Mouse (Mus musculus): Measurements from ENCODE around the gene Fgg. TPM values are rescaled to one million over a fixed set of nuclear protein-coding genes. Genes with fewer than 3 reads are reported as not detected.

The Fgg gene
- polyA plus RNA-seq, 1 experiment: not detected

DNA sequence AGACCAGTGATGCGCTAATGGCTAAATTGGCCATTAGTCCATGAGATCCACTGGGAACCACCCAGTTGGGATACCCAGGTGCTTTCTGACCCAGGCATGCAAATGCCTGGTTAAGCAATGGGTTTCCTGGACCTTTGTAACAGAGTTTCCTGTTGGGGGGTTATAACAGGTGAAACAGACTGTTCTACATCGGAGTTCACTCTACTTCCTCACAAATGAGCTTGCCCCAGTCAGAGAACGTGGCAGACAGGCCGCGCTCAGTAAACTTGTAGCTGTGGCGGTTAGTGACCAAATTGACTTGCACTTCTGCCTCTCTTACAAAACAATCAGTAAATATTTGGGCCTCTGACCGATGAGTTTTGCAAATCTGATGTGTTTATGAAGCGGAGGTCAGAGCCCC, 4.5 kb upstream of the Fgg start:
- H3K79me2 ChIP-seq (ENCODE audit: control insufficient read depth, insufficient read depth): no peaks in the 10 kb centered on the region
- no peak overlapping the region for H3ac ChIP-seq (ENCODE audit: control insufficient read depth, insufficient read length, low read depth)
- H3K27me3 ChIP-seq (ENCODE audit: control insufficient read depth, insufficient read depth, insufficient read length): no peaks in the 10 kb centered on the region
- no peak overlapping the region for H3K4me3 ChIP-seq (ENCODE audit: insufficient read depth, poor library complexity, severe bottlenecking)
- H3K36me3 ChIP-seq (ENCODE audit: control insufficient read depth, insufficient read depth): no peaks in the 10 kb centered on the region
- TF ChIP-seq USF1 (IDR thresholded peaks at IDR 0.05; ENCODE audit: low read depth) (no peak), MAX (IDR thresholded peaks at IDR 0.05) (no peak), MYOG (IDR thresholded peaks at IDR 0.05; ENCODE audit: control insufficient read depth, extremely low read depth, insufficient read length) (no peak), FOSL1 (IDR thresholded peaks at IDR 0.05; ENCODE audit: insufficient read depth, low read length, poor library complexity, severe bottlenecking) (no peak), CTCF (IDR thresholded peaks at IDR 0.05; ENCODE audit: control insufficient read depth, insufficient read depth, insufficient read length) (no peak), MYOD1 (IDR thresholded peaks at IDR 0.05; ENCODE audit: control insufficient read depth, insufficient read length, low read depth) (no peak), CEBPB (IDR thresholded peaks at IDR 0.05; ENCODE audit: low read depth) (no peak)
- no peaks in the 10 kb centered on the region for H3K79me3 ChIP-seq (ENCODE audit: low read depth)

DNA sequence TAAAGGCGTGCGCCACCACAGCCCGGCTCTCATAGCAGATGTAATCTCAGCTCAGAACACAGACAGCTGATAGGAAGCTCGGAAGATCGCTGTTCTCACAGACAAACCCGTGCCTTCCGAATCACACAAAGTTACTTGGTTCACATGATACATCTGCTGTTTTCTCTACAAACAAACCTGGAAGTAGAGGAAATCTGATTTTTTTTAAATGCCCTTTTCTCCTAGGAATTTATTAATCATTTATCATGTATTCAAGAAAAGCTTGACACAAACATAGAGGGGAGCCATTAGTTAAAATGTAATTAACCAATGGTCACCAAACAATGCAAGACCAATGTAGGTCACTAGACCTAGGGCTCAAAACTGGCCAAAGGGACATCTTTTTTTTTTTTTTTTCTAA, 2.7 kb upstream of the Fgg start:
- no peaks in the 10 kb centered on the region for H3K36me3 ChIP-seq (ENCODE audit: control insufficient read depth, insufficient read depth)
- TF ChIP-seq MYOD1 (IDR thresholded peaks at IDR 0.05; ENCODE audit: control insufficient read depth, insufficient read length, low read depth): no peak
- TF ChIP-seq CTCF (IDR thresholded peaks at IDR 0.05; ENCODE audit: control insufficient read depth, insufficient read depth, insufficient read length): no peak
- no peak for TF ChIP-seq CEBPB (IDR thresholded peaks at IDR 0.05; ENCODE audit: low read depth)
- no peak for TF ChIP-seq MAX (IDR thresholded peaks at IDR 0.05)
- no peak for TF ChIP-seq USF1 (IDR thresholded peaks at IDR 0.05; ENCODE audit: low read depth)
- TF ChIP-seq MYOG (IDR thresholded peaks at IDR 0.05; ENCODE audit: control insufficient read depth, extremely low read depth, insufficient read length): no peak
- no peak for TF ChIP-seq FOSL1 (IDR thresholded peaks at IDR 0.05; ENCODE audit: insufficient read depth, low read length, poor library complexity, severe bottlenecking)
- no peaks in the 10 kb centered on the region for H3K79me2 ChIP-seq (ENCODE audit: control insufficient read depth, insufficient read depth)
- peaks cover 3% of the 10 kb centered on the region for H3K27me3 ChIP-seq (ENCODE audit: control insufficient read depth, insufficient read depth, insufficient read length)
- H3K4me3 ChIP-seq (ENCODE audit: insufficient read depth, poor library complexity, severe bottlenecking): no peak overlapping the region
- H3ac ChIP-seq (ENCODE audit: control insufficient read depth, insufficient read length, low read depth): no peak overlapping the region
- H3K79me3 ChIP-seq (ENCODE audit: low read depth): no peaks in the 10 kb centered on the region

- Histone ChIP-seq H3K36me3 (ENCODE audit: control insufficient read depth, insufficient read depth) (no peaks in the 10 kb centered on the region), H3K79me3 (ENCODE audit: low read depth) (no peaks in the 10 kb centered on the region), H3K79me2 (ENCODE audit: control insufficient read depth, insufficient read depth) (no peaks in the 10 kb centered on the region), H3K4me3 (ENCODE audit: insufficient read depth, poor library complexity, severe bottlenecking) (no peak overlapping the region), H3K27me3 (ENCODE audit: control insufficient read depth, insufficient read depth, insufficient read length) (peaks cover 14% of the 10 kb centered on the region), H3ac (ENCODE audit: control insufficient read depth, insufficient read length, low read depth) (no peak overlapping the region)
- TF ChIP-seq FOSL1 (IDR thresholded peaks at IDR 0.05; ENCODE audit: insufficient read depth, low read length, poor library complexity, severe bottlenecking) (no peak), USF1 (IDR thresholded peaks at IDR 0.05; ENCODE audit: low read depth) (no peak), MAX (IDR thresholded peaks at IDR 0.05) (no peak), CEBPB (IDR thresholded peaks at IDR 0.05; ENCODE audit: low read depth) (no peak), CTCF (IDR thresholded peaks at IDR 0.05; ENCODE audit: control insufficient read depth, insufficient read depth, insufficient read length) (no peak)
Measured at GRCm38 (mm10) chr3:83010291-83010690, 2.8 kb downstream of the Fgg start.

DNA sequence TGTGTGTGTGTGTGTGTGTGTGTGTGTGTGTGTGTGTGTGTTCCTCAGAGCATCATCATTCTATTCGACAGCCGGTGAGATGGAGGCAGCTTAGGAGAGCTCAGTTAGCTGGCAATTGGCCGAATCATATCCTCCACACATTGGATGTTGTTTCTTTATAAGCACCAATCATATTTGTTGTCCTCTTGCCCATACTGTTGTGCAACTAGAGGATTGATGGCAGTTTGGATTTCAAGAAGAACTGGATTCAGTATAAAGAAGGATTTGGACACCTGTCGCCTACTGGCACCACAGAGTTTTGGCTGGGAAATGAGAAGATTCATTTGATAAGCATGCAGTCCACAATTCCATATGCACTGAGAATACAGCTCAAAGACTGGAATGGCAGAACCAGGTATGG, 3.6 kb downstream of the Fgg start:
- Histone ChIP-seq H3K27me3 (ENCODE audit: control insufficient read depth, insufficient read depth, insufficient read length) (peaks cover 14% of the 10 kb centered on the region), H3K79me2 (ENCODE audit: control insufficient read depth, insufficient read depth) (no peaks in the 10 kb centered on the region), H3ac (ENCODE audit: control insufficient read depth, insufficient read length, low read depth) (no peak overlapping the region), H3K79me3 (ENCODE audit: low read depth) (no peaks in the 10 kb centered on the region), H3K4me3 (ENCODE audit: insufficient read depth, poor library complexity, severe bottlenecking) (no peak overlapping the region), H3K36me3 (ENCODE audit: control insufficient read depth, insufficient read depth) (no peaks in the 10 kb centered on the region)
- no peak for TF ChIP-seq MYOD1 (IDR thresholded peaks at IDR 0.05; ENCODE audit: control insufficient read depth, insufficient read length, low read depth)
- TF ChIP-seq FOSL1 (IDR thresholded peaks at IDR 0.05; ENCODE audit: insufficient read depth, low read length, poor library complexity, severe bottlenecking): no peak
- TF ChIP-seq CTCF (IDR thresholded peaks at IDR 0.05; ENCODE audit: control insufficient read depth, insufficient read depth, insufficient read length): no peak
- TF ChIP-seq MYOG (IDR thresholded peaks at IDR 0.05; ENCODE audit: control insufficient read depth, extremely low read depth, insufficient read length): no peak
- TF ChIP-seq MAX (IDR thresholded peaks at IDR 0.05): no peak
- no peak for TF ChIP-seq CEBPB (IDR thresholded peaks at IDR 0.05; ENCODE audit: low read depth)
- TF ChIP-seq USF1 (IDR thresholded peaks at IDR 0.05; ENCODE audit: low read depth): no peak

GRCm38 (mm10) chr3:83011565-83011964, 4.0 kb downstream of the Fgg start:
- H3K79me3 ChIP-seq (ENCODE audit: low read depth): no peaks in the 10 kb centered on the region
- TF ChIP-seq CEBPB (IDR thresholded peaks at IDR 0.05; ENCODE audit: low read depth): no peak
- no peak for TF ChIP-seq MYOG (IDR thresholded peaks at IDR 0.05; ENCODE audit: control insufficient read depth, extremely low read depth, insufficient read length)
- no peak for TF ChIP-seq CTCF (IDR thresholded peaks at IDR 0.05; ENCODE audit: control insufficient read depth, insufficient read depth, insufficient read length)
- no peak for TF ChIP-seq FOSL1 (IDR thresholded peaks at IDR 0.05; ENCODE audit: insufficient read depth, low read length, poor library complexity, severe bottlenecking)
- no peak for TF ChIP-seq MAX (IDR thresholded peaks at IDR 0.05)
- no peak for TF ChIP-seq USF1 (IDR thresholded peaks at IDR 0.05; ENCODE audit: low read depth)
- no peak for TF ChIP-seq MYOD1 (IDR thresholded peaks at IDR 0.05; ENCODE audit: control insufficient read depth, insufficient read length, low read depth)
- no peaks in the 10 kb centered on the region for H3K36me3 ChIP-seq (ENCODE audit: control insufficient read depth, insufficient read depth)
- no peaks in the 10 kb centered on the region for H3K79me2 ChIP-seq (ENCODE audit: control insufficient read depth, insufficient read depth)
- H3ac ChIP-seq (ENCODE audit: control insufficient read depth, insufficient read length, low read depth): no peak overlapping the region
- H3K27me3 ChIP-seq (ENCODE audit: control insufficient read depth, insufficient read depth, insufficient read length): peaks cover 14% of the 10 kb centered on the region
- H3K4me3 ChIP-seq (ENCODE audit: insufficient read depth, poor library complexity, severe bottlenecking): no peak overlapping the region

- Histone ChIP-seq H3K79me3 (ENCODE audit: low read depth) (no peaks in the 10 kb centered on the region), H3K4me3 (ENCODE audit: insufficient read depth, poor library complexity, severe bottlenecking) (no peak overlapping the region), H3K27me3 (ENCODE audit: control insufficient read depth, insufficient read depth, insufficient read length) (peaks cover 14% of the 10 kb centered on the region), H3K79me2 (ENCODE audit: control insufficient read depth, insufficient read depth) (no peaks in the 10 kb centered on the region), H3ac (ENCODE audit: control insufficient read depth, insufficient read length, low read depth) (no peak overlapping the region), H3K36me3 (ENCODE audit: control insufficient read depth, insufficient read depth) (no peaks in the 10 kb centered on the region)
- TF ChIP-seq MYOD1 (IDR thresholded peaks at IDR 0.05; ENCODE audit: control insufficient read depth, insufficient read length, low read depth): no peak
- TF ChIP-seq FOSL1 (IDR thresholded peaks at IDR 0.05; ENCODE audit: insufficient read depth, low read length, poor library complexity, severe bottlenecking): no peak
- TF ChIP-seq USF1 (IDR thresholded peaks at IDR 0.05; ENCODE audit: low read depth): no peak
Measured at GRCm38 (mm10) chr3:83012636-83013035, 5.1 kb downstream of the Fgg start.
